Mouse (Mus musculus) layer of hippocampus, postnatal 10 days (tissue): ENCODE data around the gene Gm128. TPM values are rescaled to one million over a fixed set of nuclear protein-coding genes. Genes with fewer than 3 reads are reported as not detected.

Experiments
- DNase-seq, 2 experiments: peaks; one replicate each; pipeline ENCODE4 v3.0.0; 2021; ENCODE audit warnings: low spot score in 2 of 2
- long read RNA-seq: library from polyadenylated mRNA; stranded (forward); transcript quantifications from one replicate; pipeline ENCODE4 v2.0.0, GENCODE M21; 2023
- total RNA-seq, 2 experiments: library from RNA; stranded (reverse); gene quantifications; 2 replicates each; pipeline ENCODE4 v1.2.3; 2021

Gene Gm128
- under 1 TPM; 0.16 to 0.18 TPM for total RNA-seq
- long read RNA-seq = 0 reads

DNA sequence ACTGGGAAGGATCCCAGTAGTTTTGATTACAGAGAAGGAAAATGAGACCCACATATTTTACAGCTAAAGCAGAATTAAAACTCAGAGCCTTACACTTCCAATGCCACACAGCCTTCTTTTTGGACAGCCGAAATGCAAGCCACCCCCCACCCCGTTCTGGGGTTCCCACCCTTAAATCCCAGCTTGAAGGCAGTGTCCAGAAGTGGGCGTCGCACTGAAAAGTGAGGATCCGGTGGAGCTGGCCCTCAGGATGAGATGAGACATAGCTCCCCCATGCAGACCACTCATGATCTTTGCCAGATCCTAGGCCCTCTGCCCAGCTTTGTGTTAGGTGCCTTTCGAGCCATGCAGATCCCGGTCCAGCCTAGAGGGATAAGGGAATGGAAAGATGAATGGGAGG lies at the start of gene Gm128:
Gene Gm128, minus strand, starts transcription at position 101 of the 400 bp plus-strand sequence.
- DNase-seq = no peak

DNA sequence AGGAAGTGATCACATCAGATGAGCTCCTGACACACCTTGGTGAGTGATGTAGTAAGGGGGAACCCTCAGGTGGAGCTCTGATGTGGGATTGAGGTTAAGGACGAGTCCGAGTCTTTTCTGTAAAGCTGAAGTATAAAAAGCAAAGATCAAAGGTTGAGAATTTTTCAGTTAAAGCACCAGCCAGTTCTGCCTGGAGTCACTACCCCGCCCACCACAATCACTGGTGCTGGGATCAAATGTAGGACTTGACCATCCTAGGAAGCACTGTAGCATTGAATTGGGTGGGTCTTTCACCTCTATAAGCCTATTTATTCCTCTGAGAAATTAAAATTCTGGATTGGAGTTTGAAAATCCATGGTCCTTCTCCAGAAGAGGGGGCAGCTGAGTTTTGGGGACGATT lies 49.6 kb upstream of the Gm128 start:
- DNase-seq = no peak

- DNase-seq = no peak
These were observed 48.8 kb upstream of the Gm128 start for GRCm38 (mm10) chr3:95290156-95290555.

DNA sequence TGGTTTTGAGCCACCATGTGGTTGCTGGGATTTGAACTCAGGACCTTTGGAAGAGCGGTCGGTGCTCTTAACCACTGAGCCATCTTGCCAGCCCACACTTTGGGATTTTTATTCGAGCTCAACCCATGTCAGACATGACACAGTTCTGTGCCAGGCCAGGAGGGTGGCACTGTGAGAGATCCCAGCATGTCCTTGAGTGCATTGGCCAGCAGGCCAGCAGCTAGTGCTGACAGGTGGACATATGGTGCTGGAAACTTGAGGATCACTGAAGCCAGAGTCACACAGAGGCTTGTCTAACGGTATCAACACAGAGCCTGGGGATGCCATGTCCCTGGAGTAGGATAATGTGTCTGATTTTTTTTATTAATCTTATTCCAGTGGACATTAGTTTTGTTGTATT lies 48.0 kb upstream of the Gm128 start:
- no peak for DNase-seq

GRCm38 (mm10) chr3:95287541-95287940 lies 46.1 kb upstream of the Gm128 start:
- no peak for DNase-seq

GRCm38 (mm10) chr3:95286510-95286909 lies 45.1 kb upstream of the Gm128 start:
- DNase-seq = no peak

GRCm38 (mm10) chr3:95286011-95286410 lies 44.6 kb upstream of the Gm128 start:
- DNase-seq = no peak

DNA sequence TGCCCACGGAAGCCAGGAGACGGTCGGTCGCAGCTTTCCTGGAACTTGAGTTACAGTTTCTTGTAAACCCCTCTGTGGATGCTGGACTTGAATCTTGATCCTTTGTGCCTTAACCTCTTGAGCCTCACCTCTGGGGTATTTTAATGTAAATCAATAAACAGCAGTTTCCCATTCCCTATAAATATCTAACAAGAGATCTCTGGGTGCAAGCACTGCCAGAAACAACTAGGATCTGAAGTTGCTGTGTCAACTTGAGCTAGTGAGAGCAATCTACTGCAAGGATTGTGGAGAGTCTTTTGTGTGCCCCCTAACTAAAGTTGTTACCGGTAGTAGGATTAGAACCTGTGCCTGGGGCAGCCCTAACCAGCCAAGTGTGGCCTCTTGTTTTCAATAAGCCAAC lies 44.0 kb upstream of the Gm128 start:
- no peak for DNase-seq

GRCm38 (mm10) chr3:95284501-95285281 lies 43.3 kb upstream of the Gm128 start:
- no peak for DNase-seq

DNA sequence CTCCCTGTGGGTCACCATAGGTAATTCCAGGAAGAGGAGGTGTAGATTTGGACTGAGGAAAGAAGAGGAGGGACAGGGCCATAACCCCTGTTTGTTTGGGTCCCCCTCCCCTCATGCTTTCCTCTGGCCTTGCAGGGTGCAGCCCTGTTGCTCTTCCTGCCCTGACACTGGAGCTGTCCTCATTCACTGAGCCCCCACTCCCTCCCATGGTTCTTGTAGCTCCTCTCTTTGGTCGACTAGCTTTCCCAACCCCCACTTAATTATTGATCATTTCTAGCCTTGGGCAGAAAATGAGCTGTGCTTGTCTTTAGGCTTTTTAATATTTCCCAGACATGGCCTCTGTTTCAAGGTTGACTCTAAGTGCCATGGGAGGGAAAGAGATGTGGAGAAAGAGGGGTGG lies 42.7 kb upstream of the Gm128 start:
- no peak for DNase-seq

GRCm38 (mm10) chr3:95283589-95283941 lies 42.2 kb upstream of the Gm128 start:
- DNase-seq = no peak

DNA sequence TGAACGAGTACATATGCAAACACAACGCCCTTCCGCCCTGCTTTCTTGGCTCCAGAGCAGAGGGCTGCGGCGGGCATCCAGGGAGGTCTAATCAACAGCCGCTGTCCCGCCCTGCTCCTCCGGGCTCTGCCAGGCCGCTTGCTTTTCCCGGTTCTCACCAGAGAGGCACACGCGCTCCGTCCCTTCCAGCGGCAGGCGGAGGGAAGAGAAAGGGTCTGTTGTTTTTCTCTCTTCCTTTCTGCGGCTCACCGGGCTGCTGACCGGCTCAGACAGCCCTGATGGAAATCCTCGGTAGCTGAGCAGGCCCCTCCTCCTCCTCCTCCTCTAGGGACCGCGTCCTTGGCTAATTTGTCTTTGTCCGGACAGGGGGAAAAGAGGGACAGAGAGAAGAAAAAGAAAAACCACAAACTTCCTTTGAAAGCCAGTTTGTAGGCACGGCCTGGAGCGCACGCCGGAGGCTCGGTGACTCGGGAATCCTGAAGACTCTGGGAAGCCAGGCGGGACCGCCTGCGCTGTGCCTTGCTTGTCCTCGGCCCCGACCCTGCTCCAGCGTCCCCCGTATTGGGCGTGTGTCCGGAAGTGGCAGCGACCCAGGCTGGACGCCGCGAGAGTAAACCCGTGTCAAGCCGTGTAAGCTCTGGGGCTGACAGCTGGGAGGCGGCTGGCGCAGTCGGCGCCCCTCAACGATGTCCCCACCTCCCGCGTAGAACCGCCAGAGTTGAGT lies 41.6 kb upstream of the Gm128 start:
- peak; percentile 75 to 81 for DNase-seq

GRCm38 (mm10) chr3:95282381-95282864 lies 41.0 kb upstream of the Gm128 start:
- DNase-seq = peak; percentile 16 to 36

DNA sequence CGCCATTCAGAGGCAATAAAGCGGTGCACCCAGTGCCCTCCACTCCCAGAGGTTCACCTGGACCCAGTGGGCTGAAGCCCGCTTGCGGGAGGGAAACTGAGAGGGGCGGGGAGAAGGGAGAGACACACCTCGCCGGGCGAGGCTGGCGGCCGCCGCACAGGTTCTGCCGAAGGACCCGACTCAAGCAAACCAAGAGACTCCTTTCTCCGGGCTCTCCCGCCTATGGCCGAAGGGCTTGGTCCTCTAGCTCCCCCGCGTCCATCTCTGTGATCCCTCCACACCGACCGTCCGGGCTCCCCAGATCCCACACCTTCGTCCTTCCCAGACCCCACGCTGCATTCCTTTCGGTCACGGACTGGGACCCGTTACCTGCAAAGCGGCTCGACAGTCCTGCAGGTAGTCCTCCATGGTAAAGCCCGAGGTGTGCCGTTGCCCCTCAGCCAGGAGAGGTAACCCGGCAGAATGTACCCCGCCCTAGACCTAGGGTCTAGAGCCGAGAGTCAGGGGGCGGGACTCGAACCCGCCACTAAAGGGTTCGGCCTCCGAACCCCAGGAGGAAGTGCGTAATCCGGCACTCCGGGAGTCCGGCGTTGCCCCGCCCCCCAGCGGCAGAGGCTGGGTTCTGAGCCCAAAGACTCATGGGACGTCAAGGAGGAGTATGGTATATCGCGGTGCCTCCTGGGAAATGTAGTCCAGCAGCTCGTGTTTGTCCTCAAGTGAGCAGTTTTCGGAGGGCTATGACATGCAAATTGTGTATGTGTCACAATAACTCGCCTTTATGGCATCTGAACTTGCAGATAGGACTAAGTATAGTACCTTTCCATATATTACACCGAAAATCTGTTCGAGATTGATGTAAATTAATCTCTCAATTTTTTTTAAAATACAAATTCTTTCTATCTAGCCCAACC lies 40.1 kb upstream of the Gm128 start, which contains the start of the genes Mindy1 and Prune1:
Gene Mindy1, plus strand, starts transcription at position 130 of the 911 bp plus-strand sequence.
Gene Prune1, minus strand, starts transcription at position 861 of the 911 bp plus-strand sequence.
- DNase-seq = peak; percentile 99

DNA sequence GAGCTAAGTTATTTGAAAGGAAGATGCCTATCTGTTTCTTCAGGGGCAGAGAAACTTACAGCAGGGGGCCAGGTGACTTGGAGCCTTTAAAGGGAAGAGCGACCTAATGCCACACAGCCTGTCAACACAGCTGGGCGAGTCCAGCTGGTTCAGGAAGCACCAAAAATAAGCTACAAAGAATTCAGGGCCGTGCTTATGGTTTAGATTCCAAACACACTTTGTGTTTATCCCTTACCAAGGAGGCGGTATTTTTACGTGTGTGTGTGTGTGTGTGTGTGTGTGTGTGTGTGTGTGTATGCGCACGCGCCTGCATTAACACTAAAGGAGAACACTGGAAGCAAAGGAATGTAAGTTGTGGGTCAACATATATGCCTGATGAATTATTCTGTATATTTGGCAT lies 39.3 kb upstream of the Gm128 start:
- DNase-seq = peak; percentile 13 to 21

DNA sequence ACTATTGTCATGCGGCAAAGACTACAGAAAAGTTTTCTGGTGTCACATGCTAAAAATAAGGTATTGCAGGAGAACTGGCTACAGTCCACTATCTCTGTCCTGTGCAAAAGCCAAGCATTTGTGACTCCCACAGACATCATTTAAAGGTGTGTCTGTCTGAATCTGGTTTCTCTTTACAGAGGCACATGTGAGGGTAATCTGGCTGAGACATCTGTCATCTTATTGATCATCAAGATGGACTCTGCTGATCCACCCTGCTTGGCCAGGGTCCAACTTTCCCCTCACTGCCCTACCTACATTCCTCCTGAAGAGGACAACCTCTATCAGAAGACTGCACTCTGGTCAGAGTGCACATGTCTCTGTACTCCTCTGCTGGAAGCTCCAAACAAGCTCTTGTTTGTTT lies 35.8 kb upstream of the Gm128 start:
- DNase-seq = no peak

GRCm38 (mm10) chr3:95276428-95276934 lies 35.1 kb upstream of the Gm128 start:
- DNase-seq = no peak

DNA sequence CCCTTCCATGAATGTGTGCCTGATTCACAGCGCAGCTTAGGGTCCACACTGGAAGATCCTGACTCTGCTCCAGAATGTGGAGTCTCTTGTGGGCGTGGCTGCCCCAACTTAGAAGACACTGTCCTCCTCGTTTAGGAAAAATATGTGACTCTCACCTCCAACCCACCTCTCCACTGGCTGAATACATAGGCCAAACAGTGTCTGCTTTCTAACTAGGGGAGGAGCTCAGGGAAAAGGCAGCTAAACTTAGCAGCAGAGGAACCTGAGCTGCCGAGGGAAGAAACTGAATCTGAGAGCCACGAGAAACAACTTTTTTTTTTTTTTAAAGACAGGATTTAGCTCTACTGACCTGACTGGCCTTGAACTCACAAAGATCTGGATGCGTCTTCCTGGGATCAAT lies 33.8 kb upstream of the Gm128 start:
- no peak for DNase-seq

GRCm38 (mm10) chr3:95274453-95274852 lies 33.1 kb upstream of the Gm128 start:
- DNase-seq = no peak

- no peak for DNase-seq
These were observed 32.1 kb upstream of the Gm128 start for GRCm38 (mm10) chr3:95273471-95273870.

GRCm38 (mm10) chr3:95270766-95271364 lies 29.5 kb upstream of the Gm128 start:
- DNase-seq = no peak
